Mouse (Mus musculus) brain, embryonic 18.5 days (tissue): ENCODE results near the gene Mxi1.
"Not testable (repeated sequence)": the region's sequence is repeated elsewhere in the genome, so short reads cannot be mapped to it uniquely, and the experiment has no call there.

Source experiments
- DNase-seq: peaks from one replicate; pipeline ENCODE4 v3.0.0-alpha.2; 2012; ENCODE audit warnings: low read depth, low spot score

Mxi1 gene

DNA sequence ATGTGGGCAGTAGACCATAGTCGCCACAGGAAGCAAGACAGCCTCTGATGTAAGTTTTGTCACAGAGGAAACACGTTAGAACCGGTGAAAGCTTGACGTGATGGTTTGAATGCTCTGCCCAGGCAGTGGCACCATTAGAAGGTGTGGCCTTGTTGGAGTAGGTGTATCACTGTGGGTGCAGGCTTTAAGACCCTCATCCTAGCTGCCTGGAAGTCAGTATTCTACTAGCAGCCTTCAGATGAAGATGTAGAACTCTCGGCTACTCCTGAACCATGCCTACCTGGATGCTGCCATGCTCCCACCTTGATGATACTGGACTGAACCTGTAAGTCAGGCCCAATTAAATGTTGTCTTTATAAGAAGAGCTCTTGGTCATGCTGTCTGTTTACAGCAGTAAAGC is 85.5 kb downstream of the Mxi1 start:
- not testable (repeated sequence) for DNase-seq

- no peak for DNase-seq
Measured at GRCm38 (mm10) chr19:53397451-53398233, 87.3 kb downstream of the Mxi1 start.

- no peak for DNase-seq
Measured at GRCm38 (mm10) chr19:53399213-53399612, 88.9 kb downstream of the Mxi1 start.

DNA sequence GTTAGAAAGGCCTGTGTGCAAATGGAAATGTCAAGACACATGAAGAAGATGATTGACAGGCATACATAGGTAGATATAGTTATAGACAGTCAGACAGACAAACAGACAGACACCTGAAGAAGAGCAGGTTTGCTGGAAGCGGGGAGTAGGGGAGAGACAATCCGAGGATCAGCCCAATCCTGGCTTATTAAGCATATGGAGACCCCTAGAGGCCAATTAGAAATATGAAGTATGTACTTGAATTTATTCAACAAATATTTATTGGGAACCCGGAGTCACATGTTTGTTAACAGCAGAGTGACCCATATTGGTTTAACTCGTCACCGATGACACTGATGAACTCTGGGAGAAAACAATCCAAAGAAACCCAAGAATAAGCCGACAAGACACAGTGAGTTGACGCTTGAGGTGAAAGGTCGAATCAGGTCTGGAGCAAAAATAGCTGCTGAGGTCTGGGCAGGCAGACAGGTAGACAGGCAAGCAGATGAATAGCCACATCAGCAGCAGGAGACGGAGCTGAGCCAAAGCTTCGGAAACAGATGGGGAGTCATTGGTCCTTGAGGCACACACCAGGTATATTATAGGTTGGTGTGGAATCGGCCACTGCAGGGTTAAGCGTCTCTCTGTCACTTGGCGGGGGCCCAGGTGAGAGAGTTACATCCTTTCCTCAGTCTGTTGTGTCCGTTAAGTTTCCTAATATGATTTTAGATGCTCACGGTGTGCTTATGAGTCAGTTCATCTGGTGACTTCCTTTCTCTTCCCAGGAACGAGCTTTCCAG is 90.2 kb downstream of the Mxi1 start:
- DNase-seq, result no peak

DNA sequence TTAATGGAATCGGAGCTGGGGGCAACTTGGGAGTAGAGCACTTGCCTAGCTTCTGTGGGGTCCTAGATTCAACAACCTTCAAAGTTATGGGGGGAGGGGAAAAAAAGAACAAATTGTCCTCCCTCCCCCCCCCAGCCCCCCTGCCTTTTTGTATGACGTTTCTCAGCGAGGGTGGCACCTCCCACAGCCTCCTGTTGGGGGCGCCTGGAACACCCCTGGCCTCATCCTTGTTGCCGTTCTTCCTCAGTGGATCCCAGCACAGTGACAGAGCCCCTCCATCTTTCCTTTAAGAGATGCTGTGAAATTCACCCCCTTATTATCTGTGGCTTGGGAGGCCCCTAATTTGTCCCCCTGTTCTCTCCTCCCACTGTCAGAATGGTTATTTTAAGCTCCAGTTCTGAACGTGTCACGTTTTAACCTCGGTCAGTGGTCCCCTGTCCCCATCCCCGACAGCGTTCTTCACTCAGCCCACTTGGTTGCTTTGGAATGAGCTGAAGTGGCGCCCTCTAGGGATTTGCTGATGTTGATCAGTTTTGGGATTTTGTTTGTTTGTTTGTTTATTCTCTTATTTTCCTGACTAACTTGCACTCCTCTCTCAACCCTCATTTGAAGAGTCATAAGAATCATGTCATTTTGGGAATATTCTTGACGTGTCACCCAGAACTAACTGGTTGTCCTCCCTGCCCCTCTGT is 92.6 kb downstream of the Mxi1 start:
- no peak for DNase-seq

GRCm38 (mm10) chr19:53404219-53404836 is 94.0 kb downstream of the Mxi1 start:
- DNase-seq, result no peak

GRCm38 (mm10) chr19:53404837-53405356 is 94.6 kb downstream of the Mxi1 start:
- DNase-seq, result no peak

- no peak for DNase-seq
Measured at GRCm38 (mm10) chr19:53405810-53406209, 95.5 kb downstream of the Mxi1 start.

- no peak for DNase-seq
Measured at GRCm38 (mm10) chr19:53407350-53407749, 97.0 kb downstream of the Mxi1 start.

DNA sequence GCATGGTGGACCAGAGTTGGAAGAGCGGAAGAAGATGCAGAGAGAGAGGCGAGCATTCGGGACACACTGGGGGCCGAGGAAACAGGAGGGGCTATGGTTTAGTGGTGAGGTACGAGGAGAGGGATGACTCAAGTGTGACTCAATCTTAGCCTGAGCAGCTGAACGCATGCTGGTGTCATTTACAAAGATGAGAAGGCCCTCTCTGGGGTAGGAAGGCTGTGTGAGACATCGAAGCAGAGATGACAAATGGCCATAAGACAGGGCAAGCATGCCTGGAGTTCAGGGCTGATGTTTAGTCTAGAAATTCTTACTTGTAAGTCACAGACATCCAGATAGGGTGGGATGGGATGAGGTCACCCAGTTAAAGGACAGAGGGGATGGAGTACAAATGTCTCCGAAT is 98.1 kb downstream of the Mxi1 start:
- DNase-seq, result no peak

DNA sequence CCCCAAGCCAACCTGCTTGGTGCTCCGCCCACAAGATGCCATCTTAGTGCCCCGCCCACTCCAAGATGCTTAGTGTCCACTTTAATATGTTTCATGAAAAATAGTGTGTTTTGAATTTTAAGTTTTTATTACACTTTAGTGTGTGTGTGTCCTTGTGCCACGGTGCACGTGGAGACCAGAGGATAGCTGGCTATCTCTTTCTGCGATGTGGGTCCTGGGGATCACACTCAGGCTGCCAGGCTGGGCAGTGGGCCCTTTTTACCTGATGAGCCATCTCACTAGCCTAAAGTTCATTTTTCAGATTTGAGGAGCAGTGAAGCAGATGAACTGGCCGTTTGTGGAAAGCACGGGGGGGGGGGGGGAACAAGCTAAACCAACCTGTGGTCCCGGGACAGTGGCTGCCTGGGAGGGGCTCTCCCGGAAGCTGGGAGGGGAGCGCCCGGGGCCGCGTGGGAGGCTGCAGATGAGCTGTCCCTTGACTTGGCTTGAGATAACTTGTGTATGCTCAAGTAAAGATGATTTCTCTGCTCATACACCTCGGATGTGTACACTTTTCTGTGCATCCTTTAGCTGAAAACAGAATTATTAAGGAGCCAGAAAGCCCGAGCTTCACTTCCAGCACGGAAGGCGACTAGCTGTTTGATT is 99.5 kb downstream of the Mxi1 start:
- DNase-seq, result no peak

- DNase-seq, result no peak
Measured at GRCm38 (mm10) chr19:53412149-53412848, 102.0 kb downstream of the Mxi1 start.

DNA sequence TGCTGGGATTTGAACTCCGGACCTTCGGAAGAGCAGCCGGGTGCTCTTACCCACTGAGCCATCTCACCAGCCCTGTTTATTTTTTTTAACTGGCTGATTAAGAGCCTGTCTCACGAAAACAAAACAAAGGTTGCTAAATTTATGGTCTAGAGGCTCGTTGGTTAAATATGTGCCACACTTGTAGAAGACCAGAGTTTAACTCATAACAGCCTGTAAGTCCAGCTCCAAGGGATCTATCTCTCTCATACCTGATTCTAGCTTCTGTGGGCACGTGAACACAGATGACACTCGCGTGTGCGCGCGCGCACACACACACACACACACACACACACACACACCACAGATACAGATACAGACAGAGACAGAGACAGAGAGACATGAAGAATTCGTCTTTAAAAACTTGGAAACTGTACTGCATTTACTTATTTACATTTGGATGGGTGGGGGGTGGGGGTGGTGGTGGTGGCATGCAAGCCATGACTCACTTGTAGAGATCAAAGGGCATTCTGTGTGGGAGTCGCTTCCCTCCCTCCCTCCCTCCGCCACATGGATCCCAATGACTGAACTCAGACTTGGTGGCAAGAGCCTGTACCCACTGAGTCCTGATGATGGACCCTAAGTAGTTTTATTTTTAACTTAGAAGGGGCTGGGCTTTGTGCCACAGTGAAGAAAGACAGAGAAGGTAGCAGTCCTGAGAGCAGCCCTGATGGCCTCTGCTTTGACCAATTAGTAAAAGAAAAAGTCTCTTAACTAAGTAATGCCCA is 103.5 kb downstream of the Mxi1 start:
- no peak for DNase-seq

GRCm38 (mm10) chr19:53414650-53415049 is 104.3 kb downstream of the Mxi1 start:
- DNase-seq, result no peak

DNA sequence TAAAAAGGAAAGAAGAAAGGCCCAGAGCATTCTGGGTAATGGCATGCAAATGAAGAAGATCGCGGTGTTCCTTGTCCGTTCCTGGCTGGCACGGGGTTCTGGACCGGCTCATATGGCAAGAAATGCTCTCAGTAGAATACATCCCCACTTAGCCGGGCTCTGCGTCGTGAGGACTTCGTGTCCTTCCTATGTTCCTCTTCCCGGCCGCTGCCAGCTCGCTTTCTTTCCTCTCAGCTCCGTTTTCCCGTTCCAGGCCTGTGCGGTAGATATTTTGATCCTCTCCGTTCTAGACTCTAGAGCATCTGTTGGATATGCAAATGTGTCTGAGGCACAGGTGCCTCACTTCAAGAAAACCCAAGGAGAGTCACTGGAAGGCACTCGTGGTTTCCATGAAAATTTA is 104.9 kb downstream of the Mxi1 start:
- DNase-seq, result no peak

- no peak for DNase-seq
Measured at GRCm38 (mm10) chr19:53419834-53420233, 109.5 kb downstream of the Mxi1 start.

GRCm38 (mm10) chr19:53420924-53421582 is 110.7 kb downstream of the Mxi1 start:
- no peak for DNase-seq

DNA sequence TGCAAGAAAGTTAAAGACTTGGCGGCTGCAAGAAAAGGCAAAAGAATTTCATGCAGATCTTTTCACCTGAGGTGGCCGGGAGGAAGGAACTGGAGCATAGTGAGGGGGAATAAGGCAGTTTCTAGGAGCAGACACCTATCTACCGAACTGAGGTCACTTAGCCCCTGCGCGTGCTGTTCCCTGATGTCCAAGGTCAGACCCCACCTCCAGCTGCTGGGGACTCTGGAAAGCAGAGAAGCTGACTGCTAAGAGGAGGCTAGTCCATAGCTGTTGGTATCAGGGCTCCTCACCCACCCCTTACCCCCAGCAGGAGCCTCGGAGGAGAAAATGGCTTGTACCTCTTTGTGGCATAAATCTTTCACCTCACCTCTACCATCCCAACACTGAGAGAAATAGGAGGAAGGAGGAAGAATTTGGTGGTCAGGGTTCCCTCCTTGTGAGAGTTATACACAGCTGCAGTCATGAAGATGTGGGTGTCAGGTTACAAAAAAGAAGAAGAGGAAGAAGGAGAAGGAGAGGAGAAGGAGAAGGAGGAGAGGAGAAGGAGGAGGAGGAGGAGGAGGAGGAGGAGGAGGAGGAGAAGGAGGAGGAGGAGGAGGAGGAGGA is 111.4 kb downstream of the Mxi1 start:
- no peak for DNase-seq
